Mouse (Mus musculus): ENCODE measurements around the gene Msh6. TPM values are rescaled to one million over a fixed set of nuclear protein-coding genes. Genes with fewer than 3 reads are reported as not detected.
"Not testable (repeated sequence)": the region's sequence is repeated elsewhere in the genome, so short reads cannot be mapped to it uniquely, and the experiment has no call there.

Gene Msh6
- 1 to 10 TPM; 8.4 to 9.1 TPM for total RNA-seq (2021)
- long read RNA-seq, experiment 1, full-length matches to known transcripts = 4 of 5 reads
- long read RNA-seq, experiment 1, partial matches to known transcripts = 1 of 5 reads
- long read RNA-seq, experiment 1, other reads (novel, unspliced or antisense) = 0 of 5 reads
- long read RNA-seq, experiment 2, full-length matches to known transcripts = 6 of 11 reads
- long read RNA-seq, experiment 2, partial matches to known transcripts = 4 of 11 reads
- long read RNA-seq, experiment 2, other reads (novel, unspliced or antisense) = 1 of 11 reads

DNA sequence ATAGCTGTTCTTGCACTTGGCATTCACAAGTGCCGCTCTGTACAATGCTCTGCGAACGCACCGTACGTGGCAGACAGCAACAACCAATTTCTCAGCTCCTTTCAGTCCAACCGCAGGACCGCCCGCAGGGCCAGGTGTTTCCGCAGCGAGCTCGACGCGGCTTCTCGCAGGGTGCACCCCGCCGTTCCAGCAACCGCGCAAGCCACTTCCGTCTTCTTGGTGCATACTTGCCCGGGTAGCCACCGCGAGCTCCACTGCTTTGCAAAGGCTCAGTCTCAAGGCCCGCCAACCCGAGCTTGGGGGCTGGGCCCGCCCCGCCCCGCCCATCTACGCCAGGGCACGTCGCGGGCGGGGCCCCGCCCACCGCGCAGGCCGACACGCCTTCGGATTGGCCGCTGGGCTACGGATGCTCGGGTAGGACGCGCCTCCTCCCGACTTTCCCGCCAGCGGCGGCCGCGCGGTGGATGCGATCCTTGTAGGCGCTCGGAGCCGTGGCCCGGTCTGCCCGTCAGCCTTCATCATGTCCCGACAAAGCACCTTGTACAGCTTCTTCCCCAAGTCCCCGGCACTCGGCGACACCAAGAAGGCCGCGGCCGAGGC, at the start of gene Msh6:
TSS of gene Msh6 (plus strand) at position 434 of the 600 bp plus-strand sequence.
- peak; percentile 88 to 94 for DNase-seq

DNA sequence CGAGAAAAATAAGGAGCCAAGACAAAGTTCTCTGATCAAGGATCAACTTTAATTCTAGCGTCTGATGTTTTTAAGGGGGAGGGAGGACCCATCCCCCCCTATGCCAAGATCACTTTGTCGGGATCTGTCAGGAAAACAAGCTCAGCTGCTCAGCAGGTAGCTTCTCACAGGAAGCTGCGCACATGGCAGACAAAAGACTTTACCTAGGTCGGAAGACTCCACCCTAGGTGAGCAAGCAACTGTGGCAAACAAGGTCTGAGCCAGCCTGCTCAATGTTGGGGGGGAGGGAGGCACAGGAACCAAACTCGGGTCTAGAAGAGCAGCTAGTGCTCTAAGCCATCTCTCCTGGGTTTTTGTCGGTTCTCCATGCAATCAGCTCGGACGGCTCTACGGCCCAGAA, 40.5 kb upstream of the Msh6 start:
- no peak for DNase-seq

DNA sequence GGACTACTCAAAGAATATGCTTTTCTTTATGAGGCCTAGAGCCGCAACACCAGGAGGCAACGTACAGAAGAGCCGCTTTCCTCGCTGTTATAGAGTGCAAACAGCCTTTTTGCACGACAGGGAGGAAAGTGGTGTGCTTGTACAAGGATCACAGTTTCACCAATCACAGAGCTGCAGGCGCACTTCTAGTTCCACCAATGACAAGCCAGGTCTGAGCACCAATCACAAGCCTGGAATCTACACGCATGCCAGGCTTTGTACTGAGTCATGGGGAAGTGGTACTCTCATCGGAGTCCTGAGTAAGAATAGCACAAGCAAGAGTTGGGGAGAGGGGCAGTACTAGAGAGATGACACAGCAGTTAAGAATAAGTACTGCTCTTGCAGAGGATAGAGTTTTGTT, 40.1 kb upstream of the Msh6 start:
- no peak for DNase-seq

DNA sequence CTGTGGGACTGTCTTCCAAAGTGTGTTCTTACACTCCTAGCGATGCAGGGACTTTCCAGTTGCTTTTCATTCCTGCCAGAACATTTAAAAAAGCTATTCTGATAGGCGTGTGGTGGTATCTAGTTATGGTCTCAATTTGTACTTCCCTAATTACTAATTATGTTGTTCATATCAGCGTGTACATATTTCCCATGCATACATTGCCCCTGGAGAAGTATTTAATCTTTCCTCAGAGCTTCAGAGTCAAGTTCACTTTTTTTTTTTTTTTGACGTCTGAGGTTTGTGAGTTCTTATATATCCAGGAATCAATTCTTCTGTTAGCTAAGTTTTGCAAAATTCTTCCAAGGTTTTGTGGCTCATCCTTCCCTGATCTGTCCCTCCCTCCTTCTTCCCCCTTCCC, 38.7 kb upstream of the Msh6 start:
- DNase-seq = no peak

DNA sequence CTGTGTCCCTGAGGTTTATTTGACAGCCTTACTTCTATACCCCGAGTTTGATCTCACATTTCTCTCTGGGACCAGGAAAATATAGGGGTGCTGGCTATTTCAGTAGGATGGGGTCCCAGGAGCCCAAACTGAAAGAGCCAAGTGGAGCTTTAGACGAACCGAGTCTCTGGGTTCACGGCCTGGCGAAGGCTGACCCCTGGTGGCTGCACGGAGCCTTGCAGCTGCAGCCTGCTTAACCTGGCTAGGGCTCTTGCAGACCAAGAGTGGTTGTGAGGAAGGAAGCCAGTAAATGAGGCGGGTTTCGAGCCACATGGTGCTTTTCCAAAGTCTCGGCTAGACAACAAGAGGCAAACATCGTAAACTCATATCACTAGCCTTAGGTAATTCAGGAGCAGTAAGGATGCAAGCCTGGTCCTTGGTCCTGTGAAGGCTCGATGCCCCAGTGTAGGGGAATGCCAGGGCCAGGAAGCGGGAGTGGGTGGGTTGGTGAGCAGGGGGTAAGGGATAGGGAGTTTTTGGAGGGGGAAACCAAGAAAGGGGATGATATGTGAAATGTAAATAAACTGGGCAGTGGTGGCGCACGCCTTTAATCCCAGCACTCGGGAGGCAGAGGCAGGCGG, 25.8 kb upstream of the Msh6 start:
- peak; percentile 65 to 86 for DNase-seq

DNA sequence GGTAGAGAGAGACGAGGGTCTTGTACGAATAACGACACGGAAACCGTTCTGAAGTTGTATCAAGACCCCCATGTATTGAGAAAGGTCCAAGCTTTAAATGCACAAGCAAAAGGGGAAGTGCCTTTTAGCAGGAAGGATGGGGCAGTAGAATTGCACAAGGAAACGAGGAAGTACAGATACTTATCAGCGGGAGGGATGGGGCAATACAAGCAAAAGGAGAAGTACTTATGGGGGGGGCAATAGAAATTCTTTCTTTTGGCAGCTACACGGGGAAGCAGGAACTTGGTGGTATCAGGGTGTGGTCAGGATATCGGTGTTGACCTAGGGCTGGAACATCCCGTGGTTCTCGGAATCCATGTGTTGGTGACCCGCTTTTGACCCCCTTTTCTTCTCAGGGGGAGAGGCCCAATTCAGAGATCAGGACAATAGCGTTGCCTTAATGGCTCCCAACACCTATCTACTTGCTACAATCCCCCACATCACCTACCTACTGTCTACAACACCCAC, 20.2 kb upstream of the Msh6 start:
- DNase-seq = not testable (repeated sequence)

DNA sequence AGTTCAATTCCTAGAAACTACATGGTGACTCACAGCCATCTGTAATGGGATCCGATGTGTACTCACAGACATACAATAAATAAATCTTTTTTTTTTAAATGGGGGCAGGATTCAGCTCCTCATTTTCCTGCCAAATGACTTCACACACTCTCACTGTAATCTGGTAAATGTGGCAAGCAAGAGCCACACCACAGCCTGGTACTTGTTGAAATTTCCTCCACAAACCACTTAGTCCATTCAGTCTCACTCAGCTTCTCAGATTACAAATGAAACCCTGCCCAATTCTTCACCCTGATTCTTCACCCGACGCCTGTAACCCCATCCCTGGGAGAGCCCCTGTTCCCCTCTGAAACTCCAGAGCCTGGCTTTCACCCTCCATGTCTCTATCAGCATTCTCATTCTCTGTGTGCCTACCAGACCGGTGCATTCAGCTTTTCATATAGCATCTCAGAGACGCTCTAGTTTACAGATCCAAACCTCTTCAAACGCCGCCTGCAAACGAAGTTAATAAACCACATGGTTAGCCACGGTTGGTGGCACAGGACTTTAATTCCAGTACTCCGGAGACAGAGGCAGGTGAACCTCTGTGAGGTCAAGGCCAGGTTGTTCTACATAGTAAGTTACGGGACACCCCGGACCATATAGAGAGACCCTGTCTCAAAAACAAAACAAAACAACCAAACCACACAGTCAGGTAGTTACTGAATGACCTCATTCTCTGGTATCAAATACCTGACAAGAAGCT, 17.6 kb upstream of the Msh6 start:
- DNase-seq = no peak

DNA sequence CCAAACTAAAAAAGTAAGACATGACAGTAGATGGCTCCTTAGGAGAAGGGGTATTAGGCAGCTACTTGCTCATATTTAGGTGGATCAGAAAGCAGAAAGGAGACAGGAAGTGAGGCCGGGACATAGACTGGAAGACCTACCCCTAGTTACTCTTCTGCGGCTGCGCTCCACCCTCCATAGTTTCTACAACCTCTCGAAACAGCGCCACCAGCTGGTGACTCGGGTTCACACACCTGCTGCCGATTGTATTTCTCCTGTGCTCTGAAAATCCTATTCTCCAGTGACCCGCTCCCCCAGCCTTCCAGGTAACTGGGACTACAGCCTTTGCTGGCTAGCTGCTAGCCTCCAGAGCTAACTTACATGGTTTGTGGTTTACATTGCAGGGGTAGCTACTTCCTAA, 16.6 kb upstream of the Msh6 start:
- DNase-seq = no peak

DNA sequence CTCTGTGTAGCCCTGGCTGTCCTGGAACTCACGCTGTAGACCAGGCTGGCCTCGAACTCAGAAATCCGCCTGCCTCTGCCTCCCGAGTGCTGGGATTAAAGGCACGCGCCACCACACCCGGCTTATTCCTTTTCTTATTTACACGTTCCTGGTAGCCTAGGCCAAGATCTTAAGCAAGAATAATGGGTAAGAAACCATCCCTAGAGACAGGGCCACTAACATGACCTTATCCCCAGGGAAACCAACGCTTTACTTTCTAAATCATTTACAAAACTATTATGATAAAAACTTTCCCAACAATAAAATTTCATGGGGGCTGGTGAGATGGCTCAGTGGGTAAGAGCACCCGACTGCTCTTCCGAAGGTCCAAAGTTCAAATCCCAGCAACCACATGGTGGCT, 15.5 kb upstream of the Msh6 start:
- DNase-seq = not testable (repeated sequence)

DNA sequence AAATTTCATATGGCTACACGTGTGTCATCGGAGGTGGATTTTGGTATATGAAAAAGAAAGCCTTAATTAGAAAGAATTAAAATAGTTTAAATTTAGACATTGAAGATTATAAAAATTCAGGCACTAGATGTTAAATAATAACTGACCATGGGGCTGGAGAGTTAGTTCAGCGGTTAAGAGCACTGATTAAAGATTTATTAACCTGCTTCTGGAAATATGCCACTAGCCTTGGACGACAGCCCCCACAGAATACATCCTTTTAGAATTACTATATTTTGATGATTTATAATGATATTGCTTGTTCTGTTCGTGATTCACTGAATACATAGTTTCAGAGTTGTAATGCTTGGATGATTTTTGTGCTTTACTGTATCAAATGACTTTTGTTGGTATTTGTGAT, 14.9 kb upstream of the Msh6 start:
- not testable (repeated sequence) for DNase-seq

DNA sequence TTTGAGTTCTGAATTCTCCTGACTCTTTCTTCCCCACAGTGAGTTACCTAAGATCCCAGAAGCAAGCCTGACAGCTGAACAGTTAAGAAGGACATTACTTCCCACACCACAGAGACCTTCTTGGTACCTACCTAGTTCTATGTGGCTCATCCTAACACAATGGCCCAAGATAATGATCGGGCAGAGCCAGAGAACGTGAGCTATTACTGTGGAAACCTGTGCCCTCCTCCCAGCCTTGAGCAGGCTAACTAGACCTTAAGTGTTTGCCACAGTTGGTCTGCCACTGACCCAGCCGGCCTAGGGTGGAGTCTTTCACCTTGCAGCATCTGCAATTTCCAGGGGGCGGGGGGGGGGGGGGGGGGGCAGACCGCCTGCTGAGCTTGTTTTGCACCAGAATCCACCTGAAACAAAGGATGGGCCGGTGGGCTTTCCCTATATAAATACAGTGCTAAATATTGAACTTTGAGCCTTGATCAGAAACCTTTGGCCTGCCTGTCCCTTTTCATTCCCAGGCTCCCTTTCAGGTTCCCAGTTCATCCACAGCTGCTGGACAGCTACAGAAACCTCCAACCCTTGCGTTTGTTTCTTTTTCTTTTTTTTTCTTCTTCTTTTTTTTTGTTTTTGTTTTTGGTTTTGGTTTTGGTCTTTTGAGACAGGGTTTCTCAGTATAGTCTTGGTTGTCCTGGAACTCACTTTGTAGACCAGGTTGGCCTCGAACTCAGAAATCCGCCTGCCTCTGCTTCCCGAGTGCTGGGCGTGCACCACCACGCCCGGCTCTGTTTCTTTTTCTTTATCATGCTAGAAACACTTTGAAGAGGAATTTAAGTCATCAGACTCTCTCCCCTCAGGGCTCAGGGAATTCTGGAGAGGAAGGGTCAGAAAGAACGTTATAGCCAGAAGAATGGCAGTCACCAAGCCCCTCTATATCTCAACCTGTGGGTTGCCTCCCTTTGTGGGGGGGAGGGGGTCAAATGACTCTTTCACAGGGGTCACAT, 11.5 kb upstream of the Msh6 start:
- no peak for DNase-seq

DNA sequence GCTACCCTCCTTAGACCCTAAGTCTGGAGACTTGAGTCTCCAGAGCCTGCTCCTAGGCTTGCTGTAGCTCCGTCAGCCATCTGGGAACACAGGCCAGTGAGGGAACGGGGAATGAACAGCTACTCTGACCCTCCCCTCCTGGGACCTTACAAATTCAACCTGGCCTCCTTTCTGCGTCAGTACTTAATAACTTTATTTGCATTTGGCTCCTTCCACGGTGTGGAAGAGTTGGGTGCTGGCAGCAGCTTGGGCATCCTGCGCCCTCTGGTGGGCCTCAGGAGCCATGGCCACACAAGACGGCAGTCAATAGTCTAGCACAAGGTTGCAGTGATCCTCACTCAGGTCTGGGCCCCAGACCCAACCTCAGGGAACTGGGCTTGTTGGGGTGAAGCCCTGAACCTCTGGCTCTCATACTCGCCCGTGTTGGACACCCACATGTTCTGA, 6.4 kb upstream of the Msh6 start:
- not testable (repeated sequence) for DNase-seq

DNA sequence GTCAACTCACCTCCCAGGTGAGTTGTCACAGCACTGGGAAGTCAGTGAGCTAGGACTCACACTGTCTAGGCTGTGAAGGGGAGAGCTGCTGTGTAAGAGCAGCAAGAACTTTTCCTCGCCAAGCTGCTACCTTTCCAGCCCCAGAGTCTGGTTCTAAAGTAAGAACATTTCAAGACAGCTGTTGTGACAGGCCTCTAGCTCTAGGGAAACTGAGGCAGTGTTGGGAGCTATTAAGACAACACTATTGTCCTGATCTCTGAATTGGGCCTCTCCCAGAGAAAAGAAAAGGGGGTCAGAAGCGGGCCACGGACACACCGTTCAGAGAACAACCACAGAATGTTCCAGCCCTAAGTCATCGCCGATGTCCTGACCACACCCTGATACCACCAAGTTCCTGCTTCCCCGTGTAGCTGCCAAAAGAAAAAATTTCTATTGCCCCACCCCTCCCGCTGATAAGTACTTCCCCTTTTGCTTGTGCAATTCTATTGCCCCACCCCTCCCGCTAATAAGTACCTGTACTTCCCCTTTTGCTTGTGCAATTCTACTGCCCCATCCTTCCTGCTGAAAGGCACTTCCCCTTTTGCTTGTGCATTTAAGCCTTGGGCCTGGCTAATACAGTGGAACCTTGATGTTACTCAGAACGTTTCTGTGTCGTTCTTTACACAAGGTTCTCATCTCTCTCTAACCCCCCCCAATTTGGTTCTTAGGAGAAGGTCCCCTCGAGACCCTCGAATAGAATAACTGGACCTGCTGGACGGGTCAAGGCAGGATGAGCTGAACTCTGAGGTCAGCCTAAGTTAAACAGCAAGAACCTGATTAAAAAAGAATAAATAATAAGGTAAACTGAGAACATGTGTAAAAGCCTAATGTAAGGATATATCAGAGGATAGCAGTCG, 2.9 kb upstream of the Msh6 start:
- peak in 1 of 2 experiments; percentile 52 for DNase-seq

DNA sequence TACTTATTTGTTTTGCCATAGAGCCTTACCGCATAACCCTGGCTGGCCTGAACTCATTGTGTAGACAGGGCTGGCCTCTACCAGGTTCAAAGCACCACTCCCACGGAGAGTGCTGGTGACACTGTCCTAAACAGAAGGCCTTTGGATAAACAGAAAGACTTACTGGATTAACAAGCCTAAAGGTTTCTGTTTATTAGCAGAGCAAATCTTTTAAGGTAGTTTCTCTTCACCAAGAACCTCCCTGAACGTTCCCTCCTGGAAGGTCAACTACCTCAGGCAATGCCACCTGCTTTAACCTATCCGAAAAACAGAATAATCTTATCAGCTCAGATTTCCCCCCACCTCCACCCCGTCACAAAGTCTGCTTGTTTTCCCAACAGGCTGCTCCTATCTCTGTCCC, 2.0 kb upstream of the Msh6 start:
- DNase-seq = no peak

DNA sequence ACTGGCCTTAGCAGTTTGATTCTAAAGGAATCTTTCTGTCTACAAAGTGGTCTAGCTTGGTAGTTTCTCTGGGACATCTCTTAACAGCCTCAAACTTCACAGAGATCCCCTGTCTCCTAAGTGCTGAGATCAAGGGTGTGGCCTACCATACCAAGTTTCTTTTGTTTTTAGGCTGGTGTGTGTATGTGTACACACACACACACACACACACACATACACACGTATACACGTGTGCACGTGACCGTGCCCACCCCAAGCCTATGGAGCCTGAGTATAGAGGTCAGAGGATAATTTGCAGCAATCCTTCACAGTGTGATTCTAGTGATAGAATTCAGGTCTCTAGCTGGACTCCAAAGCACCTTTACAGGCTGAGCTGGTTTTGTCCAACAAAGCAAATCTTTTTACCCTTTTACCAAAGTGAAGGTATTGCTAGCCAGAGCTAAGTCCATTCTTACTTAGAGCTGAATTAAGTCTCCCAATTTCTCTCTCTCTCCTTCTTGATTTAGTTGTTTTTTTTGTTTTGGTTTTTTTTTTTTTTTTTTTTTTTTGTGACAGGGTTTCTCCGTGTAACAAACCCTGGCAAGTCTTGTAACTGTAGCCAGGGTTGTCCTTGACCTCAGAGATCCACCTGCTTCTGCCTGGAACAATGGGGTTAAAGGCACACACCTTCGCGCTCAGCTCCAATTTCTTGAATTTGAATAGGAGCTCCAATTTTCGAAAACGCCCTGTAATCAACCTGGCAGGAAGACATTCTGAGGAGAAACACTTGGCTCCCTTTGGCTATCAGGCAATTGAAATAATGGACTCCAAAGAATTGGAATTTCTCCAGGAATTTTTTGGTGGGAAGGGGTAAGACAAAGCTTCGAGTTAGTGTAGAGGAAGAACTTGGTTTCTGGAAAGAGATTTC, 1.3 kb upstream of the Msh6 start:
- DNase-seq = no peak

DNA sequence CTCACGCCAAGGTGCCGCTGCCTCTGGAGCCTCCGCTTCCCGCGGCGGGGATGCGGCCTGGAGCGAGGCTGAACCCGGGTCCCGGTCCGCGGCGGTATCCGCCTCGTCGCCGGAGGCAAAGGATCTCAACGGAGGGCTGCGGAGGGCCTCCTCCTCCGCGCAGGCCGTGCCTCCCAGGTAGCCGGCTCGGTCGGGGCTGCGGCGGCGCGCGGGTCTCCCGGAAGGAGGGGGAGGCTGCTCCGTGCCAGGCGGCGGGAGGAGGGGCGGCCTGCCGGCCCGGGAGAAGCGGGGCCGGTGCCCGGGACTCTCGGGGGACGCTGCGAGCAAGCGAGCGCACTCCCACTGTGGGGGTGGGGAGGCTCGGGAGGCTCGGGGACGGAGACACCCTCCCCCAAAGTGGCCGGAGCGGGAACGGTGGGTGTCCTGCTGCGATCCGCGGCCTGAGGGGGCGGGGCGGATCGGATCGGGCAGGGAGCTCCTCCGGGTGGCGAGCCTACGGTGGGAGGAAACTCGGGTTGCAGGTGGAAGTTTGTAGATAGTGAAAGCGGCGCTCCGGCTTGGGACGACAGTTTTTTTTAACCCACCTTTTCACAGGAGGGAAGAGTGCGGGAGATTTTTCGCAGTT, 479 bp downstream of the Msh6 start:
- peak; percentile 62 to 68 for DNase-seq

DNA sequence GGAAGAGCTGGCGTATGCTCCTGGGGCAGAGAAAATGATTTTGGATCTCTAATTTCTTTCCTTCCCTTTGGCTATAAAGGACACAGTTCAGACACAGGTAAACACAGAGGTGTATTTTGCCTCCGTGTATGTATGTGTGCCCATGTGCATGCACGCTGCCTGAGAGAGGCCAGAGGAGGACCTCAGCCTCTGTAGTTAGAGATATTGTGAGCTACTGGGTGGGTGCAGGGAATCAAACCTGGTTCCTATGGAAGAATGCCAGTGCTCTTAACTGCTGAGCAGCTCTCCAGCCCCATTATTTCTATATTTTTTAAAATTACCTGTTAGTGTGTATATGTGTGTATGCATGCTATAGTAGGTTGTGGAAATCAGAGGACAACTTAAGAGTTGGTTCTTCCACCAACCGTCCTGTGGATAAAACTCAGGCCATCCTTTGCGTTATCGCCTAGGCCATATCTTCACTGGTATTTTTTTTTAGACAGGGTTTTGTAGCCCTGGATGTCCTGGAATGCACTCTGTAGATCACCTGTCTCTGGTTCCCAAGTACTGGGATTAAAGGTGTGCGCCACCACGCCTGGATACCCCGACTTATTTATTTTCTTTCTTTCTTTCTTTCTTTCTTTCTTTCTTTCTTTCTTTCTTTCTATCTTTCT, 1.4 kb downstream of the Msh6 start:
- no peak for DNase-seq

DNA sequence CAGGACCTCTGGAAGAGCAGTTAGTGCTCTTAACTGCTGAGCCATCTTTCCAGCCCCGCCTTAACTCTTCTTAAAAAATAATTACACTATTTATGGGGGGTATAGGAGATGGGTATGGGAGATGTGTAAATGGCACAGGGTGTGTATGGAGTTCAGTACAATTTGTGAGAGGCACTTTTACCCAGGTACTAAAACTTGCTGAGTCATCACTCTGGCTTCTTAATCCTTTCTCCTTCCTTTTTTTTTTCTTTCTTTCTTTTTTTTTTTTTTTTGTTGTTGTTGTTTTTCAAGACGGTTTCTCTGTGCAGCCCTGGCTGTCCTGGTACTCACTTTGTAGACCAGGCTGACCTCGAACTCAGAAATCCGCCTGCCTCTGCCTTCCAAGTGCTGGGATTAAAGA, 2.1 kb downstream of the Msh6 start:
- not testable (repeated sequence) for DNase-seq
